Comparison of ENCODE assay signal across 10 mouse cellular contexts in the genomic region with DNA sequence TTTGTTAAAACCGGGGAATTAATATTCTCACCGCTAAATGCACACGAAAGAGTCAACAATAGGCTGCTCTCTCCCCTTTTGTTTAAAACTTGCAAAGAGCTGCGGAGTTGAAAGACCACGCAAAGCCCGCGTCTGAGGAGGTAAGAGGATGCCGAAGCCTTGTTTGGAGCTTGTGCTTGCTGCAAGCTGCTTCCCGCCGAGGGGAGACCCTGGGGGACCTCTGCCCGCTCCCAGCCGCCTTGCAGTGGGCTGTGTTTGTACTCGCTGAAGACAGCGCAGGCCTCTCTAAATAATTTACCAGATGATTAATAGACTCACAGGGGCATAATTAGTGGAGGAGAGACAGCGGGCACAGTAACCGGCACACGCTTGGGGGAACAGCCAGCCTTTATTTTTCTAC. TPM values are rescaled to one million over a fixed set of nuclear protein-coding genes. Genes with fewer than 3 reads are reported as not detected.
DNase-seq lines count a peak whose midpoint lies in the region; ATAC-seq and TF ChIP-seq lines count a peak whose summit lies in the region.
"Had no signal": no experiment of that assay in that cellular context is flagged by ENCODE, and none has a peak within 500 bp of the region (broad histone marks: within the 10 kb centered on the region; RNA-seq: fewer than 3 reads in every experiment).

No protein-coding gene starts in this region.

- H3K9ac ChIP-seq in forebrain, embryonic 16.5 days (replicated peaks; ENCODE audit: low read depth, low read length): peak overlapping the region; percentile 52
- no peak overlapping the region for H3K9ac ChIP-seq in liver, postnatal 0 days (replicated peaks)

- 0% methylated on average over 17 of the region's 17 CpGs for WGBS in forebrain, embryonic 16.5 days
- 2% methylated on average over 17 of the region's 17 CpGs for WGBS in liver, postnatal 0 days (ENCODE audit: insufficient replicate concordance)

- peaks cover 46% of the 10 kb centered on the region for H3K27me3 ChIP-seq in forebrain, embryonic 16.5 days (replicated peaks; ENCODE audit: control insufficient read depth, insufficient read depth, low read length)
- H3K27me3 ChIP-seq in liver, postnatal 0 days (ENCODE audit: insufficient read depth, low read length): peaks cover 3% of the 10 kb centered on the region

- TF ChIP-seq CTCF in liver, postnatal 0 days (IDR thresholded peaks at IDR 0.05; ENCODE audit: low read depth): no peak

- TF ChIP-seq EP300 in liver, postnatal 0 days (IDR thresholded peaks at IDR 0.05; ENCODE audit: low read depth): no peak

- peak overlapping the region; percentile 67 for H3K4me2 ChIP-seq in forebrain, embryonic 16.5 days (ENCODE audit: low read length)
- peak overlapping the region; percentile 65 for H3K4me2 ChIP-seq in liver, postnatal 0 days (ENCODE audit: low read depth, low read length)

- peak; percentile 29; the same call in 1 of the 2 replicates for ATAC-seq in forebrain, embryonic 16.5 days
- ATAC-seq in liver, postnatal 0 days: no peak

- peak overlapping the region; percentile 43 for H3K4me3 ChIP-seq in forebrain, embryonic 16.5 days (replicated peaks; ENCODE audit: low read length)
- H3K4me3 ChIP-seq in liver, postnatal 0 days (ENCODE audit: low read depth, low read length): peak overlapping the region; percentile 30; the same call in 1 of the 2 replicates

- no peak overlapping the region for H3K27ac ChIP-seq in forebrain, embryonic 16.5 days (ENCODE audit: low read length)
- H3K27ac ChIP-seq in liver, postnatal 0 days (ENCODE audit: low read depth): no peak overlapping the region

- H3K4me1 ChIP-seq in forebrain, embryonic 16.5 days (replicated peaks; ENCODE audit: control insufficient read depth, insufficient read depth, low read length): peaks cover 21% of the 10 kb centered on the region
- peaks cover 2% of the 10 kb centered on the region; the same call in 1 of the 2 replicates for H3K4me1 ChIP-seq in liver, postnatal 0 days (ENCODE audit: insufficient read depth)

- no peaks in the 10 kb centered on the region for H3K36me3 ChIP-seq in forebrain, embryonic 16.5 days (ENCODE audit: control insufficient read depth, insufficient read depth)
- no peaks in the 10 kb centered on the region for H3K36me3 ChIP-seq in liver, postnatal 0 days (replicated peaks; ENCODE audit: insufficient read depth, low read length)

- H3K9me3 ChIP-seq in forebrain, embryonic 16.5 days (ENCODE audit: control insufficient read depth, low read length): no peaks in the 10 kb centered on the region
- no peaks in the 10 kb centered on the region for H3K9me3 ChIP-seq in liver, postnatal 0 days (ENCODE audit: low read length)

- DNase-seq in thymus, postnatal 0 days (ENCODE audit: low spot score): peak; percentile 42
- DNase-seq in thymus, postnatal 36 days: no peak
- no peak for DNase-seq in liver, postnatal 0 days
- DNase-seq in thymus, postnatal 4 days: peak; percentile 60
- no peak for DNase-seq in layer of hippocampus, postnatal 25 days (ENCODE audit: extremely low spot score in 1 of 2, low spot score in 1 of 2)
- no peak for DNase-seq in lung, postnatal 36 days
- DNase-seq in gastrocnemius, adult 8-10 months (ENCODE audit: low spot score in 2 of 2): no peak
- DNase-seq: adrenal gland, postnatal 10 days; kidney, adult 2 months had no signal

RNA-seq across cellular contexts. Expression of a gene that starts 51.2 kb away (rescaled TPM):
- polyA plus RNA-seq in thymus, postnatal 0 days (2015; fragmentation: Nextera tagmentation; extraction: Ambion mirVana): 0.90 and 1.0 TPM in 2 replicates
- polyA plus RNA-seq in forebrain, embryonic 16.5 days (2015; fragmentation: Nextera tagmentation; extraction: Ambion mirVana): 1.0 and 1.5 TPM in 2 replicates
- 0.28 and 0.41 TPM in 2 replicates for polyA plus RNA-seq in liver, postnatal 0 days (2015; fragmentation: Nextera tagmentation; extraction: Ambion mirVana)
- 1 to 10 TPM; 1.1 TPM for total RNA-seq in layer of hippocampus, postnatal 25 days (2021)
- total RNA-seq in gastrocnemius, adult 8-10 months (2022): not detected

RNA-seq across cellular contexts. Expression of a gene that starts 51.7 kb away (rescaled TPM):
- polyA plus RNA-seq in thymus, postnatal 0 days (2015; fragmentation: Nextera tagmentation; extraction: Ambion mirVana): 1.9 and 3.2 TPM in 2 replicates
- 1.4 and 2.1 TPM in 2 replicates for polyA plus RNA-seq in forebrain, embryonic 16.5 days (2015; fragmentation: Nextera tagmentation; extraction: Ambion mirVana)
- polyA plus RNA-seq in liver, postnatal 0 days (2015; fragmentation: Nextera tagmentation; extraction: Ambion mirVana): 2.1 and 2.5 TPM in 2 replicates
- under 1 TPM in 1 of 2 experiments, not detected in 1; 0.91 TPM for total RNA-seq in layer of hippocampus, postnatal 25 days (2021)
- not detected for total RNA-seq in gastrocnemius, adult 8-10 months (2022)

Comparison
In these comparisons a context has a peak if more than half of its experiments do, and no peak if none do; other contexts are left out.
1. DNase-seq: peak in thymus, postnatal 0 days (single experiment) and thymus, postnatal 4 days (single experiment); none in thymus, postnatal 36 days (0 of 2), liver, postnatal 0 days (single experiment), layer of hippocampus, postnatal 25 days (0 of 2), lung, postnatal 36 days (single experiment) and gastrocnemius, adult 8-10 months (0 of 2).